Mouse (Mus musculus) monocyte, adult 2 months (primary cell): ENCODE measurements around the gene Igf2.

ENCODE experiments used
- DNase-seq, 2 experiments: peaks; one replicate each; pipeline ENCODE4 v3.0.0; 2022; ENCODE audit warnings: low spot score in 2 of 2, low read depth in 1 of 2

Igf2 gene

GRCm38 (mm10) chr7:142666659-142667058, at the start of gene Igf2:
Gene Igf2 (minus strand): TSS chr7:142666816.
- DNase-seq, result no peak

- no peak for DNase-seq
Measured at GRCm38 (mm10) chr7:142714783-142715498, 48.3 kb upstream of the Igf2 start.

- DNase-seq, result no peak
Measured at GRCm38 (mm10) chr7:142706873-142707272, 40.3 kb upstream of the Igf2 start.

DNA sequence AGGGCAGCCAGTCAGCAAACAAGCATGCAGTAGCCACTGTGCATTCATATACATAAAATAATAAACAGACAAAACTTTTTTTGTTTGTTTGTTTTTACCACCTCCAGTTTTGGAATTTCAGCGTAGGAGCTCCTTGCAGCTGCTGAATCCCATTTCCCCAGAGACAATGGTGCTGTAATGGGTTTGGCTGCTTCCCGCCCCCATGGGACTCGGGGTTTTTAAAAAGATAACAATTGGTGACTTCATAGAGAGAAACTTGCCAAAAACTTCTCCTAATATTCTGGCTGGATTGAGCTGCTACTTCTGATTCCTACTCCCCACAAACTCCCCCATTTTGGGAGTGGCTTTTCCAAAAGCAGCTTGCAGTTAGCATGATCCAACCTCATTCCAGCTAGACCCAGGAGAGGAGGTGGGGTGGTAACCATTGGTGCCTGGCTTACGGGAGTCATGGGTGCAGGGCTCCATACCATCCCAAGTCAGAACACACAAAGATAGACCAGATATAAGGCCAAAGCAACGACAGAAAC, 32.8 kb upstream of the Igf2 start:
- DNase-seq, result no peak

GRCm38 (mm10) chr7:142678611-142679010, 12.0 kb upstream of the Igf2 start:
- no peak for DNase-seq

GRCm38 (mm10) chr7:142675644-142676043, 9.0 kb upstream of the Igf2 start:
- no peak for DNase-seq

DNA sequence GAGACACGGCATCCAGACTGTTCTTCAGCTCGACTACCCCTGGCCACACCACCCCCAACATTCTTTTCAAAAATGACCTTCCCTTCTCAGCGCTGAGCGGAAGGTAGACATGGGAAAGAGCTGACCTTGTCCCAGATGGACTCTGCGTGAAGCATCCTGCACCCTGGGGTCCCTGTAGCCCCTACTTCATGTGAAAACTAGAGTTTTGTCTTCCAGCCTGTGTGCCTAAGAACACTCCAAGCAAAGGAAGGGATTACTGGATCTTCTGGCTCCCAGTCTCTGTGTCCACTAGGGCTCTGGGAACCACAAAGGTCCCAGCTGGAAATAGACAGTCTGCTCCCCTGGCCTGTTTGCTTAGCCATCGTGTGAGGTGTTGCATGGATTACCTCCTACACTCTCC, 8.5 kb upstream of the Igf2 start:
- no peak for DNase-seq

DNA sequence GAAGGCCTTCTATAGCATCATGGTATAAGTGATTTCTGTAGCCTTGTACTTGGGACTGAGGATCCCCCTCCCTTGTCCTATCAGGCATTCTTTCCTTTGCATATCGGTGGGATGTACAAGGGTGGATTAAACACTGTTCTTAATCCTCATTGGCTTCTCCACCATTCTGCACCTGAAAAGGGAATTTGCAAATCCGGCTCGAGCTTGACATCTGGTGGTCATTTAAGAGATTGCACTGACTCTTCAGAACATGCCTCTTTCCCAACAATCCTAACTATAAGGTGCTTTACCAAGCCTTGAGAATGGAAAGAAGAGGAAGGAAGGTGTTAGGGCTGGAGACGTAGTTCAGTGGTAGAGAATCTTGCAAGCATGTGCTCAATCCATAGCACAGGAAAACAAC, 5.5 kb upstream of the Igf2 start:
- no peak for DNase-seq

DNA sequence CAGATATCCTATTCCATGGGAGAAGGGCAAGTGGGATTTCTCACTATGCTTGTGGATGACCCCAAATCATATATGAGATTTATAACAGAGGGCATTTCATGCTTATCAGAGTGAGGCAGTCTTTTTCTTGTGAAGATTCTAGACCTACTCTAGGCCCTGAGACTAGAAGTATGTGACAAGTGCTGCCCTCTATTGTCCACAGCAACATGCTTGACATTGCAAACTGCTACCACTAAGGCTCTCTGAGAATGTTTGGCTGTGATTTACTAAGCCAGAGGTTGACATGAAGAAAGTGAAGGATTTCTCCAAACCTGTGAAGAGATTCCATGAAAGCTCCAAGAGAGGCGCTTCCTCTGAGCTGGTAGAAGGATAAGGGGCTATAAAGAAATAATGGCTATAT, 4.5 kb upstream of the Igf2 start:
- DNase-seq, result no peak

DNA sequence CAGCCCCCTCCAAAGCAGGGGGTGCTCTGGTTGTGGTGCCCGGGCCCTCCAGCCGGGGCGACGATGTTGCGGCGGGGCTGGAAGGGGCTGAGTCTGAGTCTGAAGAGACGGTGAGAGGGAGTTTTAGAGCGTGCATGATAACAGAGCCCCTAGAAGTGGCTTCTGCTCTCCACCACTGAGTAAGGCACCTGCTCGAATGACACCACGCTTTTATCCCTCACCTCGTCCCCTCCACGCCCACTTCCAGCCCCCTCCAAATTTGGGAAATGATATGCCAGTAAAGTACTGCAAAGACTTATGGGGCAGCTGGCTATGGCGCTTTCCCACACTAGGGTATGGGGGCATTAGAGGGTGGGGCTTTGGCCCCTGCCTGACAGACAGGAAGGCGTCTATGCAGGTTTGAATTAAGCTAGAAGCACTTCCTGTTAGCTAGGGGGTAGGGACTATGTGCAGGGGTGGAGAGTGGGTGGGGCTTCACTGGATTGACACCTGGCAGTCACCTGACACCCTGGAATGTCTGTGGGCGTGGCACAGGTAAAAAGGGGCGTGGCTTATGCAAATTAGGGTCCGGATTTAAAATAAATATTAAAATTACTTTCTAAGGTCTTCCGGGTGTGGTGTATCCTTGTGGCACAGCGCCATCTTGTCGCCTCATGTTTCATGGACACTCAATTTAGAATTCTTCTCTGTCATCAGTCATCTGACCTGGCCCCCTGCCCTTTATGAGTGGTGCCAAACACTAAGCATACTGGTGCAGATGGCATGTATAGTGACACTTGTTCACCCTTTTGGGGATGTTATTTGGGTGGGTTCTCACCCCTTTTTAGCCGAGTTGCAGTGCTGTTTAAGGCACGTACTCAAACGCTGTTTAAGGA, 3.4 kb upstream of the Igf2 start, which contains the start of gene Gm49394:
Gene Gm49394, minus strand, starts transcription at position 192 of the 875 bp plus-strand sequence.
- no peak for DNase-seq

- DNase-seq, result no peak
Measured at GRCm38 (mm10) chr7:142668328-142668727, 1.7 kb upstream of the Igf2 start.

GRCm38 (mm10) chr7:142667521-142667920, 905 bp upstream of the Igf2 start:
- DNase-seq, result no peak

DNA sequence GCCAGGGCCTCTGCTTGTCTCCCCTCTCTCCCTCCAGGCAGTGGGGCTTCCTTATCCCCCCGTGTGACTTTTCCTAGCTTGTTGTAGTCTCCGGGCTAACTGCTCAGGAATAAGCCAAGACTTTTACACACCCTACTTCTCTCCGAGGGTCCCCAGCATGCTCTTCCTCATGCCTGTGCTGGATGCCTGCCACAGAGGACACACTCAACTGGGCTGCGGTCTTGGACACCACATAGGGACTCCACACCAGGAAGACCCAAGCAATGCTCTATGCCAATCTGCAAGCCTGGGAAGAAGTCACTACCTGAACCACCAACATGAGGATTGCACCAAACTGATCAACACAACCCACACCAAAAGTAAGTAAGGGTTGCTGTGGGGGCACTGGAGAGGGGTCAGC, 507 bp downstream of the Igf2 start:
- DNase-seq, result no peak

DNA sequence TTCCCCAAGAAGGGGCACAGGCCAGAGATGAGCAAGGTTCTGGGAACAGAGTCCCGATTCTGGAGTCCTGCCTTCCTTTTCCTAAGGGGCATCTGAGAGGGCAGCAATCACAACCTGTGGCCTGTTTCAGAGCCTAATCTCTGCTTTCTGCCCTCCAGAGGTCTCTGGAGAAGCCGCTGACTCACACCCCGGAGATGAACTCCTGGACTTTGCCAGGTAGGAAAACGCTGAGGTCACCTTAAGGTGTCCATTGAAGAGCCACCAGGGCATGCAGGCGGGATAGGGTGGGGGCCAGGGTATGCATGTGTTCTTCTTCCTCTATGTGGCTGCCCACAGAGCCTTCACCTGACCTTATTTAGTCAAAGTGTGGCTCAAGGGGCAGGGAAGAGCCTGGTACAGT, 1.3 kb downstream of the Igf2 start:
- no peak for DNase-seq

DNA sequence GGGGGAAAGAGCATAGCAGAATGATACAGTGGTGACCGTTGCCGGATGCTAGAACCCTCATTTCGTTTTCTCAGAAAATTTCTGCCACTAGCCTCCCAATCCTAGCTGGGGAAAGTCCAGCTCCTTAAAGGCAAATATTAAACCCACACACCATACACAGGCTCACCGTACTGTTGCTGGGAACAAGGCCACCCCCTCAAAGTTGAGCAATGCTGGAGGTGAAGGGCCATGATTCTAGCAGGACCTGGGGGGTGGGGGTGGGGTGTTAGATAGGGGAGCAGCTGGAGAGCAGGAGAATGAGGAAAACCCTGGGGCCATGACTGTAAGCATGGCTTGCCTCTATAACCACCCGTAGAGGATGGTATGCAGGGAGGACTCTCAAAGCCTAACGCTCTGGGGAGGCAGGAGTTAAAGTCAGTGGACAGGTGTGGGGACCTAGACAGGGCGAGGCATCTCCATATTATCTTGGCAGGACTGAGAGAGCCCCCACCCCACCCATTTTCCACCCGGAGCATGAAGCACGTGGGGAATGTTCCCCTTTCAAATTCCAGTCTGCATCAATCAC, 2.1 kb downstream of the Igf2 start:
- DNase-seq, result no peak

- no peak for DNase-seq
Measured at GRCm38 (mm10) chr7:142663931-142664421, 2.6 kb downstream of the Igf2 start.

- no peak for DNase-seq
Measured at GRCm38 (mm10) chr7:142663151-142663550, 3.5 kb downstream of the Igf2 start.

DNA sequence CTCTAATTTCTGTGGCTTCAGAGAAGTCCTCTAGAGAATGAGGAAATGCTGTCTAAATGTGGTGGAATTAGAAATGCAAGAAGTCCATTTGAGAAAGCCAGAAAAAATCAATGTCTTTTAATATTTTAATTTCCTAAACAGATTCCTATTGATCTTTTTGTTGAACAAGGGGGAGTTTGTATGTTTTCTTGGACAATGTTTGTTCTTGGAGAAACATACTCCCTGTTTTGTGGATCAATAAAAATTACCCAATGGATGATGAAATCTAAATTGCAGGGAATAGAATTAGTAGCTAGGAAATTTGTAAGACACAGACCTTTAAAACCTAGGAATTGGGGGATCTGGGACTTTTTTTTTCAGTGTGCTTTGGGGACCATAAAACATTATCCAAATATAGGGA, 4.8 kb downstream of the Igf2 start:
- DNase-seq, result no peak

DNA sequence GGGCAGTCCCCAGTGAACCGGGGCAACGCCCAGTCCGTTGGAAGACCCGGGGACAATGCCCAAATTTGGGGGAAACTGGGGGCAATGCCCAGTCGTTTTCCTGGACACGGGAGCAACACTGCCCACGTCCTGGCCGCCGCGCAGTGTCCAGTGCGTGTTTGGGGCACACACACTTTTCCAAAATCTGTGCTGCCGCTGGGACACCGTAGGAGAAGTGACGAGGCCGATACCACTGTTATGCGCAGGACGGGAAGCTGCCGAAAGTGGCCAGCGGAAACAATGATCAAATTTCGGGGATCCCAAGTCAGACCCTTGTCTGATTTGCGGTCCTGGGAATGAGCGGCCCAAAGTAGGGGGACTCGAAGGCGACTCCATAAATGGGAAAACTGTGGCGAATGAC, 5.6 kb downstream of the Igf2 start:
- DNase-seq, result no peak

- no peak for DNase-seq
Measured at GRCm38 (mm10) chr7:142660651-142660945, 6.0 kb downstream of the Igf2 start.

DNA sequence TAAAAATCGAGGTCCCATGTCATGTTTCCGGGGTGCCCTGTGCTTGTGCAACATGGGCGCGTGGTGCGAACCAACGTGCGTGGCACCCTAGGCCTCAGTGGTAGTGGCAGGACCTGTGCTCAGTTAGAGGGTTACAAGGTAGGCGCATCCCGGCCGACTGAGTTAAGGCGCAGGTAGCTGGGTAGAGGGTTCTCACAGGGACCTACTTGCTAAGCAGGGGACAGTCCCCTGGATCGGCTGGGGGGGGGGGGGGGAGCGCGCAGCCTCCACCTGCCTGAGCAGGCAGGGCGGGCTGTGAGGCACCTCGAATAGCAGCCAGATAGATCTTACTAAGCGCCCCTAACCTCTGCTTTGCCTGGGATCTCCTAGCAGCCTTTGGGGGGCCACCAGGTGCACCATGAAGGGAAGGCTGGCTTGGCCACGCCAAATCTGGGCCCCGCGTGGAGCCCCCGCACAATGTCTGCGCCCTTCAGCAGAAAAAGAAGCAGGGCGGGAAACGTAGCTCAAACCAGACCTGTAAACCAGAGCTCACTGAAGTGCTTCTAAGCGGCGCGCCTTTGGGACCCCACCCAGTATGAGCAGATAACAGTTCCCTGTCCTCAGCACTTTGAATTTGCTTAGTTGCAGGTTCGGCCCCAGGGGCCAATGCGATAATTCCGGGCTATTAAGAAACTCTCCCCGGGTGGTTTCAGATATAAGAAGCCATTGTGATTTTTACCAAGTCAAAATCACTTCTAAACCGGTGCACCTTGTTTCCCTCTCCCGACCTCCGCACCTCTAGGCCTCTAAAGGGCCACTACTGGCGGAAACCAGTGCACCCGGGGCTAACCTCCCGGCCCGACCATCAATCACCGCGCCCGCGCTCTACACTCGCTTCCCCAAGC, 6.6 kb downstream of the Igf2 start:
- DNase-seq, result no peak
